Mouse (Mus musculus) frontal cortex, postnatal 36 days (tissue): ENCODE measurements at regions not wholly inside any gene's neighbourhood (a gene's known extent, or its start where the extent isn't known, plus 50 kb on each side); places are given as distances from the start of the nearest gene placed in this dataset.
A peak's percentile ranks its signal among the peaks of the same experiment; 100 is the strongest.

Experiments used
- DNase-seq, 2 experiments: peaks; one replicate each; pipeline ENCODE4 v3.0.0; 2022; ENCODE audit warnings: low spot score in 2 of 2

DNA sequence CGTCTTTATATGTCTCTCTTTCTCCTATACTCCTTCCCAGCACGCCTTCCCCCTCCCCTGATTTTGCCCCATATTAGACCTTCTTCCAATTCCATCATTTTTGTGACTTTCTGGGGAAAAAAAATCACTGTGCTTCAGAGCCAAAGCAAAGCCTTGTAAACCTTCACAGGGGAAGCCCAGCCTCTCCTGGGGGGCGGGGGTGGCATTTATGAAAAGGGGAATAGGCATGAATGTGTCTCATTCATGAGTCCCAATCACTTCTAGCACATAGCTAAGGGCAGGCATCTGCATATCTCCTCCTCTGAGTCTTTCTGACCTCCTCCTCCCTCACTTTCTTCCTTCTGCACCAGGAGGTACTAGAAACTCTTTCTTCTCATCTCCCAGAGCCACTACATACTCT, 149.8 kb downstream of the Adamts15 start:
- no peak for DNase-seq

- DNase-seq = no peak
These were observed 151.6 kb downstream of the Adamts15 start for GRCm38 (mm10) chr9:30770436-30771173.

- DNase-seq = no peak
These were observed 152.9 kb downstream of the Adamts15 start for GRCm38 (mm10) chr9:30769435-30769729.

- DNase-seq = no peak
These were observed 153.4 kb downstream of the Adamts15 start for GRCm38 (mm10) chr9:30768665-30769434.

DNA sequence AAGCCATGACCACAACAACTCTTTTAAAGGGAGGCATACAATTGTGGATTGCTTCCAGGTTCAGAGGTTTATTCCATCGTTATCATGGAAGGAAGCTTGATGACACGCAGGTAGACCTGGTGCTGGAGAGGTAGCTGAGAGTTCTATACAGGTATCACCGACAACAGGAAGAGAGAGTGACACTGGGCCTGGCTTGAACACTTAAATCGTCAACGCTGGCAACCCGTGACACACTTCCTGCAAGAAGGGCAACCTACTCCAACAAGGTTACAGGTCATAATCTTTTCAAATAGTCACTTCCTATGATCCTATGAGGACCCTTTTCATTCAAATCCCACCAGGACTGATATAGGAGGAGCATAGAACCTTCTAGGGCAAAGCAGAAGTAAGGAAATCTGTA, 155.6 kb downstream of the Adamts15 start:
- DNase-seq = no peak

GRCm38 (mm10) chr9:30766171-30766570, 156.1 kb downstream of the Adamts15 start:
- no peak for DNase-seq

- no peak for DNase-seq
These were observed 157.2 kb downstream of the Adamts15 start for GRCm38 (mm10) chr9:30765017-30765569.

DNA sequence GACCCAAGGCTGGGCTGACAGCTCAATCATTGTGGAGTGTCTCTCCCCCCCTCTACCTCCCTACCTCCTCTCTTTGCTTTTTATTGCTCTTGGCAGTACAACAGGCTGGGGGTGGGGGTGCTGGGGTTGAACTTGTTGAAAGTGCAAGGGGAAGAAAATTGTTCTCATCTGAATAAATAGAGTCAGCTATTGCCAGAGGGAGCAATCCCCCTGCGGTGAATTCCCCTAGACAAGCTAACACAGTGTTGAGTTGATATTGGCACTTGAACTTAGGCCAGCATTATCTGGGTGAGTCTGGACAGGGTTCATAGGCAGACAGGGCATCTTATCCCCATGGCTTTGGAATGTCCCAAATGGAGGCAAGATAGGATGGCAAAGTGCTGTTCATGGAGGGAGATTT, 159.3 kb downstream of the Adamts15 start:
- peak in 1 of 2 experiments; percentile 1 for DNase-seq

GRCm38 (mm10) chr9:30758121-30758520, 164.1 kb downstream of the Adamts15 start:
- no peak for DNase-seq

DNA sequence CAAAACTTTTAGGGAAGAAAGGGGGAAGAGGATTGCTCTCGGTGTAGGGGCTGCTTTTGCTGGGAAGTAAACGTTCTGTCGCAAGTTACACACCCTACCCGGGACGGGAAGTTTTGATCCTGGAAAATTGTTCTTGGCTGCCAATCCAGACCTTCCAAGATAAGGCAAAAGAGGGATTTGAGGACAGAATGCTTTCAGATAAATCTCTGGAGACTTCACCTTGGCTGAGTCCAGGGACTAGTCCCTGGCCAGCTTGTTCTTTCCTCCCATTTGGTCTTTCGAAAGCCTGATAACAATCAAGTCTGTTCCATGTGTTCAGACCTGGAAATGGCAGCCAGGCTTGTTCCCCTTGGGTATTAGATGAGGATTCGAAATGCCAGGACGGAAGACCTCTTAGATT, 164.8 kb downstream of the Adamts15 start:
- no peak for DNase-seq

DNA sequence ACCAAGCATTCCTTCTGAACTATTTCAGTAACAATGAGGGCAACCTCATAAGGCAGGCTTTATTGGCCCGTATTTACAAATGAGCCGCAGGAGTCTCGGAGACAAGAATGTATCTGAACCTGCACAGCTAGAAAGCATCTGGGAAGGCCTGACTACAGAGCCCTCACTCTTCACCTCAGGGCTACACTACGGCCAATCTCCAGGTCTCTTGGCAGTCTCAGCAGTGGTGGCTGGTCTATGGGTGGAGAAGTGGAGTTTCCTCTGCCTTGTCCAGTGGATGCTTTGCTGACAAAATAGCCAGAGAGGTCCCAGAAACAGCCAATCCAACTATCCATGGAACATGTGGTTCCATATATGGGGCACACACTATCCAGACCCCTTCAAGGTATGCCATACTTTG, 165.5 kb downstream of the Adamts15 start:
- no peak for DNase-seq

DNA sequence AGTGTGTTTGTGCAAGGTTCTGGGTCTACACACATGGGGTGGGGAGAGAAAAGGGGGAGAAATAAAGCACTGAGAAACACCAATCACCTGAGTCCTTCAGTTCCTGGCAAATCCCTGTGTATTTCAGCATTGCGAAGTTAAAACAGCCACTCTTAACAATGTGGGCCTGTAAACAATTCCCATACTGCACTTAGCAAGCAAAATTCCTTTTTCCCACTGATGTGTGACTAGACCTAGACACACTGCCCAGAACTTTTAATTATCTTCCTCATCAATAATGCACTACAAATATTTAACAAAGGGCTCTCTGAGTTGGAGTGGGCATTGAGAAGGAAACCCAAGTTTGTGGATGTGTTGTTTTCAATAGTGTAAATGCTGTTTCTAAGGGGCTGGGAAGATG, 166.7 kb downstream of the Adamts15 start:
- DNase-seq = no peak

- no peak for DNase-seq
These were observed 167.4 kb downstream of the Adamts15 start for GRCm38 (mm10) chr9:30754826-30755225.

DNA sequence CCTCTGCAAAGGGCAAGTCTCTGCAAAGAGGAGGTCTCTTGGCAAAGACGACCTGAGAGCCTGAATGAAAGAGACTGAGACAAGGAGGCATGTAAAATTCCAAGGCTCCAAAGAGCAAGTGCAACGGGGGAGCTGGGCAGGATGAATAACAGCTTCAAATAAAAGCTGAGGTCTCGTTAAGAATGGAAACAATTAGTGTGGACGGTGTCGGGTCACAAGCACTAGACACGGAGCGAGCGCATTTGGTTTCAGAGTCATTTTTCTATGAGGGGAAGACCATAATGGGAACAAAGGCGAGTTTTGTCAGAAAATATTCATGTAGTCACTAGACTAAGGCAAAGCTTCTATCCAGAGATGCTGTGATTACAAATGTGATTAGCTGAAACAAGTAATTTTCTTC, 178.8 kb downstream of the Adamts15 start:
- DNase-seq = no peak

- DNase-seq = no peak
These were observed 179.7 kb downstream of the Adamts15 start for GRCm38 (mm10) chr9:30742471-30743098.

GRCm38 (mm10) chr9:30731687-30732086, 190.6 kb downstream of the Adamts15 start:
- no peak for DNase-seq

DNA sequence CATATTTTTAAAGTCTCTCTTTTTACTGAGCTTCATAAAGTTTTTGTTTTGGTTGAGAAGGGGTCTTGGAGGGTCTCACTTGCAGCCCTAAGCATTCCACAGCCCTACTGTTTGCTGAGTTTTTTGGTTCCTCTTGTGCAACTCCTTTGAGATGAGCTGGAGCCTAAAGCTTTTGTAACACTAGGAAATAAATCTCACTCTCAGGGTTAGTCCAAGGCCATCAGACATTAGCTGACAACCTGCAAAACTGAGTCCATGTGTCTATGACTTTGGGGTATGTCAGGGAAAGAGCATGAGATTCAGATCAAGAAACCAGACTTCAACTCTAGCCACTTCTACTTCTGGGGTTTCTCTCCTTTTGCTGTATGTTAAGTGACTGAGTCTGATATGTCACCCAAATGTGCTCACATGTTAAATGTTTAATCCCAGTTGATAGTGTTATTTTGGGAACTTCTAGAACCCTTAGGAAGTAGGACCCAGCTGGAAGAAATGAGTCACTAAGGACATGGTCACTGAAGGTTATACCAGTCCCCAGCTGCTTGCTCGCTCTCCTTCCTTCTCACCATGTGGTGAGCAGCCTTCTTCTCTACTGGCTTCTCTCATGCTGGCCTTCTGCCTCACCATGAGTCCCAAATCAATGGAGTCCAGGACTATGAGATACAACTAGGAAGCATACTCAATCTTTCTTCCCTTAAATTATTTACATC, 198.7 kb downstream of the Adamts15 start:
- DNase-seq = no peak

GRCm38 (mm10) chr9:30721861-30722260, 200.4 kb downstream of the Adamts15 start:
- DNase-seq = no peak

DNA sequence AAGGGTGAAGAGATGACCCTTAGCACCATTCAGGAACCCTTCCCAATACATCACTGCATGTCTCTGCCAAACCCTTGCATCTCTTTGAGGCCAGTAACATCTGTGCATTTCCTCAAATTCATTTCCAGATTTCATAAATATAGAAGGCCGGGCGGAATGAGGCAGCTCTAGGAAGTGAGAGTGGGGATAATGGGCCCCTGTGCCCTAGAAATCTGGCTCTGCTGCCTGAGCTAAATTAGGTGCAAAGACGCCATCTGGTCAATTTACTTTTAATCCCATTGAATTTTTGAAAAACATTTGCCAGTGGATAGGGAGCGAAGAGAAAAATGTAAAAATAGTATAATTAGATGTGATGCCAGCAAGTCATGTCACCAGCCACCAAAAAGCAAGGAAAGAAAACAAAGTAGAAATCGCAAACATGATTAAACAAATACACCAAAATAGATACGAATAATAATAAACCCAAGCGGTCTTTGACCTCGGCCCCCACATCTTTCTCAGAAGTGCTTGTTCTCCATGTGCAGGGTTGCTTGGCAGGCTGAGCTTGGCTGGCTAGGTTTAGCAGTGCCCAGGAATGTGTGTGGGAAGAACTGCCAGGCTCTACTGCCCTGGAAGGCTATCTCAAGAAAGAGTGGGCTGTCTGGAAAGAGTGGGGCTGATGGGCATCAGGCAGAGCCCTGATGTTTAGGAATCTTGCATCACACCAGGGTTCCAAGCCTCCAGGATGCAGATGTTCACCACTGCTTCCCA, 205.7 kb downstream of the Adamts15 start:
- no peak for DNase-seq

- DNase-seq = no peak
These were observed 212.1 kb downstream of the Adamts15 start for GRCm38 (mm10) chr9:30710131-30710530.

GRCm38 (mm10) chr9:30699848-30700247, 222.4 kb downstream of the Adamts15 start:
- DNase-seq = no peak
